Mouse (Mus musculus): ENCODE measurements at regions not wholly inside any gene's neighbourhood (a gene's known extent, or its start where the extent isn't known, plus 50 kb on each side); places are given as distances from the start of the nearest gene placed in this dataset.

DNA sequence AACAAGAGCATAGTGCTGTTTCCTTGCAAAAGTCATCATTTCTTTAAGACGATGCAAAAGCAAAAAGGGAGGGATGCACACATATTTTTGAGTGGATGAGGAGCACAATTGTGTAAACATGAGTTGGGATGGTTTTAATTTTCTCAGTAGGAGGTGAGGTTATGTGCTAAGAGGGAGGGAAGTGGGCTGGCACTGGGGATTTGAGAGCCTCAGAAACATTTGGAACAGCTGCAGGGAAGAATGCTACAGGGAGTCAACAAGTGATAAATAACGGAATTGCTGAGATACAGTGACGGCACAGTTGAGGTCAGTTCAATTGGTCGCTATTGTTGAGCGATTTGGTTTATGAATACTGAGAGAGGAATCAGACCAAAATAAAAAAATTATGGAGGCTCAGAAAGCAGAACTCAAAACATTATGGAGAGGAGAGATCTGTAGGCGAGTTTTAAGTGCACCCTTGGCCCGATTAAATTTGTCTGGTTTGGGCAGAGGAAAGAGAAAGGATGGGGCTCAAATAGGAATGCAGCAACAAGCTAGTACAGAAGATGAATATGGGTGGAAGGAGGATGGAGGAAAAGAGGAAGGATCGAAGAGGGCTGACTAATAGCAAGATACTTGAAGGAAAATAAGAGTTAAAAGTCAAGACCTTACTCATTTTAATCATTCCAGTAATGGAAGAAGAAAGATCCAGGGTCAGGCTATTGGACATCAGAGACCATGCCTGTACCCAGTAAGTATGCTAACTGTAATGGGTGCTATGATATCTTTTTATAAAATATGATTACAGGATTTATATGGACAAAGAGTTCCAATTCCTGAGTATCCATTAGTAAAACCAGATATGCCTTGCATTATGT, 259.0 kb downstream of the Trim52 start:
- H3K4me1 ChIP-seq: no peaks in the 10 kb centered on the region
- H3K4me3 ChIP-seq (replicated peaks): no peak overlapping the region
- no peaks in the 10 kb centered on the region for H3K36me3 ChIP-seq (replicated peaks; ENCODE audit: low read length)
- TF ChIP-seq GATA1 (IDR thresholded peaks at IDR 0.05; ENCODE audit: borderline replicate concordance, low read length): no peak
- TF ChIP-seq FLI1 (IDR thresholded peaks at IDR 0.05; ENCODE audit: low read length): no peak
- no peaks in the 10 kb centered on the region for H3K9me3 ChIP-seq
- H3K27me3 ChIP-seq (replicated peaks): no peaks in the 10 kb centered on the region

DNA sequence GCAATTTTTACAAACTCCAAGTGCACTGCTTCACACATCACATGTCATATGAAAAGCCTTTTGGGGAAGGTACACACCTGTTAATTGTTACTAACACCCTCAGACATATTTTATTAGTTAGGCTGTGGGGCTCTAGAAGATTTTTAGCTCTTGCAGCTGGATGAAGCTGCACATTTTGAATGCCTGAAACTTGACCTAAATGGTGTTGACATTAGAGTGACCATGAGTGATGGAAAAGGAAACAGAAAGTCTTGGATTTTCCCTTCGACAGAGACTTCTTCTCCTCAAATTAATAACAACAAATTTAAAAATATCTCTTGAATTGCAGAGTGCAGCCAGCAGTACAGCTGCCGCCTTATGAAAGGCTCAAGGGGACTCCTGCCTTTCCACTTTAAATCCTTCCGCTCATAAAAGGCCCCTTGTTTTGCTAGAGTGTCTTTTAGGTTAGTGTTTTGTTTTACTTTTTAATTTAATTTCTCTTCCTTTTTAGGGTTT, 259.7 kb downstream of the Trim52 start:
- no peaks in the 10 kb centered on the region for H3K27me3 ChIP-seq (replicated peaks)
- TF ChIP-seq FLI1 (IDR thresholded peaks at IDR 0.05; ENCODE audit: low read length) (no peak), GATA1 (IDR thresholded peaks at IDR 0.05; ENCODE audit: borderline replicate concordance, low read length) (no peak)
- H3K36me3 ChIP-seq (replicated peaks; ENCODE audit: low read length): no peaks in the 10 kb centered on the region
- no peak overlapping the region for H3K4me3 ChIP-seq (replicated peaks)
- H3K4me1 ChIP-seq: no peaks in the 10 kb centered on the region
- no peaks in the 10 kb centered on the region for H3K9me3 ChIP-seq

DNA sequence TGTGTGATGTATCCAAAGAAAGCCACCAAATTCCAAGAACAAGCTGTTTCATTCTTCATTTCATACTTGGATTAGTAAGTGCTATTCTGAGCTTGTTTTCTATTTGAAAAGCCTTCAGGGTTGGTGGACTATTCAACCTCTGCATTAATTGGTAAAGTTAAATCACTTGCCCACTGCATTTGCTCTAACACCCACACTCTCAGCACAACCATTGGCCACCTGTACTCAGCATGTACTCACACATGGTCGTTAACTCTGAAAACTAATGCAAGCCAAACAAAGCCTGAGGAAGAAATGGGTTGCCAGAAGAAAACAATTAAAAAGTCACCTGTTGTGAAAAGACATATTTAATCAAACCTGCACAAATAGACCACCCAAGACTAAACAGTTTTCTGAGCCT, 267.5 kb downstream of the Trim52 start:
- Histone ChIP-seq H3K9me3 (0 out of 2 replicates have a peak, but pooled peaks cover 3% of the 10 kb centered on the region), H3K36me3 (replicated peaks; ENCODE audit: low read length) (no peaks in the 10 kb centered on the region), H3K27me3 (replicated peaks) (no peaks in the 10 kb centered on the region), H3K4me1 (no peaks in the 10 kb centered on the region), H3K4me3 (replicated peaks) (no peak overlapping the region)
- TF ChIP-seq FLI1 (IDR thresholded peaks at IDR 0.05; ENCODE audit: low read length): no peak
- TF ChIP-seq GATA1 (IDR thresholded peaks at IDR 0.05; ENCODE audit: borderline replicate concordance, low read length): no peak

DNA sequence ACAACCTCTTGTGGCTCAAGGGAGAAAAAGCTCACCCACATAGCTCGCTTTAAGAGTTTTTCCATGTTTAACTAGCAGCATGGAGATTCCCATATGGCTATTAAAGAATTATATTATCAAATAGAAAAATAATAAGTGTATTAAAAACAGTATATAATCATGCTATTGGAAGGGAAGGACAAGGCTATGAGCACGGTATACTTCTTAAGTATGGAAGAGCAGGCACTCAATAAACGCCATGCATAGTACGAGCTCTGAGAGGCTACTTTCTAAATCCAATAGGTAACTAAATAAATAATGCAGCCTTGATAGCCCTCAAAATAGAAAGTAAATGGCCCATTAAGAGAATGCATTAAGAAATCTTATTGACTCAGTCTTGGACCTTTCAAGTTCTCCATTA, 273.6 kb downstream of the Trim52 start:
- Histone ChIP-seq H3K36me3 (replicated peaks; ENCODE audit: low read length) (no peaks in the 10 kb centered on the region), H3K4me3 (replicated peaks) (no peak overlapping the region), H3K27me3 (replicated peaks) (no peaks in the 10 kb centered on the region), H3K9me3 (0 out of 2 replicates have a peak, but pooled peaks cover 3% of the 10 kb centered on the region), H3K4me1 (no peaks in the 10 kb centered on the region)
- no peak for TF ChIP-seq GATA1 (IDR thresholded peaks at IDR 0.05; ENCODE audit: borderline replicate concordance, low read length)
- no peak for TF ChIP-seq FLI1 (IDR thresholded peaks at IDR 0.05; ENCODE audit: low read length)

DNA sequence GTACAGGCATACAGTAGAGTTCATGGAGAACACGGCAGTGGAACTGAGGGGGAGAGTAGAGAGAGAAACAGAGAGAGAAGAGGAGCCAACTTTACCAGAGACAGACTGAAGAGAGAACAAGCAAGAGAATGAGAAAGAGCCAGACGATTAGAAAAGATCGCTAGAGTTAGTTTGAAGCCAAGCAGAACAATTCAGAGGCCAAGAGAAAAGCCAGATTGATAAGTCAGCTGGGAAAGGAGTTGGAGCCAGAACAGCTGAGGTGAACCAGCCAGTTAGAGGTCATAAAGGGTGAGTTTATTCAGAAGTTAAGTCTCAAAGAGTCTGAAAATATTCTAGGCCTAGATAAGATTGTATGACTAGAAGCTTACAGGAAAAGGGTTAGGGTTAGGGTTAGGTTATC, 281.7 kb downstream of the Trim52 start:
- TF ChIP-seq FLI1 (IDR thresholded peaks at IDR 0.05; ENCODE audit: low read length): no peak
- TF ChIP-seq GATA1 (IDR thresholded peaks at IDR 0.05; ENCODE audit: borderline replicate concordance, low read length): no peak
- Histone ChIP-seq H3K27me3 (replicated peaks) (no peaks in the 10 kb centered on the region), H3K4me1 (no peaks in the 10 kb centered on the region), H3K36me3 (replicated peaks; ENCODE audit: low read length) (no peaks in the 10 kb centered on the region), H3K9me3 (no peaks in the 10 kb centered on the region), H3K4me3 (replicated peaks) (no peak overlapping the region)

DNA sequence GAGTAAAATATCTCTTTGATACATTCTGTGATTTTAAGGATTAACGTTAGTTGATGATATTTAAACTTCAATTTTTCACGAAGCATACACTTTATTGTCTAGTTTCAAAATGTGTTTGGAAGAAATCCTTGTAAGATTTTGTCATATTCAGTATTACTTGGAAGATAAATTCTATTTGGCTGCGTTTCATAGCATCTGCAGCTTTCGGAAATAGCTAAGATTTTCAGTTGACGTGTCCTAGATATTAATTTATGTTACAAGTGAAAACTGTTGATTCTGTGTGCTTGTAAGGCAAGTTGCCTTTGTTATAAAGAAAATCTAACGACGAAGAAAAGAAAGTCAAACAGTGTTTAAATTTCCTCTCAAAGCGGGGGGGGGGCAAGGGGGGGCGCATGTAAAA, 284.5 kb downstream of the Trim52 start:
- Histone ChIP-seq H3K4me3 (replicated peaks) (no peak overlapping the region), H3K4me1 (no peaks in the 10 kb centered on the region), H3K27me3 (replicated peaks) (no peaks in the 10 kb centered on the region), H3K36me3 (replicated peaks; ENCODE audit: low read length) (no peaks in the 10 kb centered on the region), H3K9me3 (no peaks in the 10 kb centered on the region)
- no peak for TF ChIP-seq GATA1 (IDR thresholded peaks at IDR 0.05; ENCODE audit: borderline replicate concordance, low read length)
- TF ChIP-seq FLI1 (IDR thresholded peaks at IDR 0.05; ENCODE audit: low read length): no peak

DNA sequence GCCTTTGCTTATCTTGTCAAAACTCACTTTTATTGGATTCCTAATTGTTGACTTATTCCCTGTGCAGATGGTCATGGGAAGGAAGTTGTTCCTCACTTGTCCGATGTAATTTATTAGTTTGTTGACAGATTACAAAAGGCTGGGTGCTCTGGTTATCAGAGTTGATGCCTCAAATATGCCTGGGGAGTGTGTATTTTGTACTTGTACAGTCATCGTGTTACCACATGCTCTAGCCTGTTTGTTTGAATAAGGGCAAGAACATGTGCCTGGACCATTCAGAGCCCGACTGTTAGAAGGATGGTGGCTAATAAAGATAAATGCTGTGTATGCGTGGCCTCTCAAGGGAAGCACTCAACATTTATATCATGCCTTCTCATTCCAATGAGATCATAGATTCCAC, 288.0 kb downstream of the Trim52 start:
- Histone ChIP-seq H3K36me3 (replicated peaks; ENCODE audit: low read length) (no peaks in the 10 kb centered on the region), H3K27me3 (replicated peaks) (no peaks in the 10 kb centered on the region), H3K9me3 (no peaks in the 10 kb centered on the region), H3K4me1 (no peaks in the 10 kb centered on the region), H3K4me3 (replicated peaks) (no peak overlapping the region)
- TF ChIP-seq FLI1 (IDR thresholded peaks at IDR 0.05; ENCODE audit: low read length): no peak
- no peak for TF ChIP-seq GATA1 (IDR thresholded peaks at IDR 0.05; ENCODE audit: borderline replicate concordance, low read length)

DNA sequence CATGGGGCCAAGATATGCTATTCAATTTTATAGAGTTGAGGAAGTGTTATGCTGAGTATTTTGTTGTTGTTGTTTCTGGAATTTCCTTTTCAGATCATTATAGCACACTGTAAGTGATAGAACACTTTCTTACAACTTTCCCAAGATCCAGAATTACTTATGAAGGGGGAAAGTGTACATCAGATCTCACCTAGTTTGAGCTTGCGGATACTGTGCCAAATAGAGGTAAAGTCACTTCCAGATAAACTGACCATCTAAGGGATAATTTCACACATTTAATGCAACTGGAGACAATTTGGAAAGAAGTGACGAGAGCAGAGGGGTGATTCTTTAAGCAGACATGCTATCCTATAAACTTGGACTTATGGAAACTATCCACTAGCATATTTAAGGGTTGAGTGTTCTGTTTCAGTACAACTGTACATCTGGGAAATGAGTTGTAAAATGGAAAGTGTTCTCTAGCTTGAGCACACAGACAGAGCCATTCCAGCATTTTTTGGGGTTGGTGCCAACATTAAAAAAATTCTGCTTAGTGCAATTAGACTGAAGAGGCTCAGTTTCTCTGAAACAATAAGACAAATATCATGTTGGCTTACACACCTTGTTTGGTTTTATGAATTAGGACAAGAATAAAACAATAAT, 307.0 kb downstream of the Trim52 start:
- H3K4me3 ChIP-seq (replicated peaks): no peak overlapping the region
- H3K4me1 ChIP-seq: no peaks in the 10 kb centered on the region
- no peaks in the 10 kb centered on the region for H3K36me3 ChIP-seq (replicated peaks; ENCODE audit: low read length)
- TF ChIP-seq FLI1 (IDR thresholded peaks at IDR 0.05; ENCODE audit: low read length) (no peak), GATA1 (IDR thresholded peaks at IDR 0.05; ENCODE audit: borderline replicate concordance, low read length) (no peak)
- H3K9me3 ChIP-seq: 0 out of 2 replicates have a peak, but pooled peaks cover 3% of the 10 kb centered on the region
- H3K27me3 ChIP-seq (replicated peaks): no peaks in the 10 kb centered on the region

DNA sequence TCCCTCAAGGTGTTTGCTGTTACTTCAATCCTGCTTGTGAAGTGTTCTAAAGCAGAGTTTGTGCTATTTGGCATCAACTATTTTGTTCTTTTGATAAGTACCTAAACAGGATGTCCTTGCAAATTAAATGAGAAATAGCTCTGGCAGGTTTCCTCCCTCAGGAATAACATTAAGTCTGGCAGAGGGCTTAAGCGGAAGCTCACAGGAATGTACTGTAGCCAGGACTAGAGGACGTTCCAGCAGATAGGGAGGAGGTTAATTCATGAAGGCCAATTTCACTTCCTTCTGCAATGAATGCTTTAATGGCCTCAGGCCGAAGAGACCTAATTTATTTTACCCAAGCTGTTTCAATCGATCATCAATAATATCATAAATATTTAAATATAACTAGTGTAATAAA, 318.7 kb downstream of the Trim52 start:
- no peaks in the 10 kb centered on the region for H3K27me3 ChIP-seq (replicated peaks)
- H3K4me3 ChIP-seq (replicated peaks): no peak overlapping the region
- H3K4me1 ChIP-seq: no peaks in the 10 kb centered on the region
- TF ChIP-seq FLI1 (IDR thresholded peaks at IDR 0.05; ENCODE audit: low read length) (no peak), GATA1 (IDR thresholded peaks at IDR 0.05; ENCODE audit: borderline replicate concordance, low read length) (no peak)
- 0 out of 2 replicates have a peak, but pooled peaks cover 4% of the 10 kb centered on the region for H3K9me3 ChIP-seq
- no peaks in the 10 kb centered on the region for H3K36me3 ChIP-seq (replicated peaks; ENCODE audit: low read length)

DNA sequence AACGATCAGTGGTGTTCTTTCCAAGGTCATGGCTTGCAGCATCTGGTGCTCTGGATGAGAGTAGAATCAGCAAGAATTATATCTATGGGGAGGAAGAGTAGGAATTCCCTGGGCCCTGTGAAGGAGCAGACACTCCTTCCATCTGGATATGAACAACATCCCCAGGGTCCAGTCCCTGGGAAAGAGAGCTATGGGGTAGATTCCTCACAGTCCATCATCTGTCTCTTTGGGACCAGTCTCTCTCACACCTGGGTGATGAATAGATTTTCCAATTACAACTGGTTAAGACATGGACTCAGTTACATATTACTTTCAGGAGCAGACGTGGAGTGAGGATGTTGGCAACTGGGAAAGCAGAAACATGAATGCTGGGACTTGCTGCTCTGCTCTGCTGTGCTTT, 322.6 kb downstream of the Trim52 start:
- H3K4me1 ChIP-seq: no peaks in the 10 kb centered on the region
- no peak overlapping the region for H3K4me3 ChIP-seq (replicated peaks)
- H3K27me3 ChIP-seq (replicated peaks): no peaks in the 10 kb centered on the region
- H3K36me3 ChIP-seq (replicated peaks; ENCODE audit: low read length): no peaks in the 10 kb centered on the region
- TF ChIP-seq FLI1 (IDR thresholded peaks at IDR 0.05; ENCODE audit: low read length): no peak
- no peak for TF ChIP-seq GATA1 (IDR thresholded peaks at IDR 0.05; ENCODE audit: borderline replicate concordance, low read length)
- H3K9me3 ChIP-seq: 0 out of 2 replicates have a peak, but pooled peaks cover 6% of the 10 kb centered on the region

Data from megakaryocyte, embryonic 14.5 days (primary cell).